Mouse (Mus musculus) testis, adult 2 months (tissue): ENCODE data around the gene Lrcol1.

Source experiments
- CTCF ChIP-seq: fragments of 200-500 bp; IDR thresholded peaks from 2 replicates; pipeline ENCODE4 v1.5.1; 2012; ENCODE audit warnings: low read depth, mild to moderate bottlenecking, inconsistent platforms, low read length, moderate library complexity; ENCODE audit not compliant: control insufficient read depth, insufficient read depth, insufficient replicate concordance
- POLR2A ChIP-seq: fragments of 200-500 bp; IDR thresholded peaks from 2 replicates; pipeline ENCODE4 v1.6.1; 2012; ENCODE audit warnings: low read depth, mild to moderate bottlenecking, inconsistent platforms, low read length, moderate library complexity; ENCODE audit not compliant: control insufficient read depth

GRCm38 (mm10) chr5:110401101-110401500, 56.6 kb downstream of the Lrcol1 start:
- TF ChIP-seq CTCF (no peak), POLR2A (no peak)
